Mouse (Mus musculus): ENCODE data around the gene 2700049A03Rik. TPM values are rescaled to one million over a fixed set of nuclear protein-coding genes. Genes with fewer than 3 reads are reported as not detected.

2700049A03Rik gene
- total RNA-seq, 2 experiments from 2014 or later, result 6.6 to 7.5 TPM

DNA sequence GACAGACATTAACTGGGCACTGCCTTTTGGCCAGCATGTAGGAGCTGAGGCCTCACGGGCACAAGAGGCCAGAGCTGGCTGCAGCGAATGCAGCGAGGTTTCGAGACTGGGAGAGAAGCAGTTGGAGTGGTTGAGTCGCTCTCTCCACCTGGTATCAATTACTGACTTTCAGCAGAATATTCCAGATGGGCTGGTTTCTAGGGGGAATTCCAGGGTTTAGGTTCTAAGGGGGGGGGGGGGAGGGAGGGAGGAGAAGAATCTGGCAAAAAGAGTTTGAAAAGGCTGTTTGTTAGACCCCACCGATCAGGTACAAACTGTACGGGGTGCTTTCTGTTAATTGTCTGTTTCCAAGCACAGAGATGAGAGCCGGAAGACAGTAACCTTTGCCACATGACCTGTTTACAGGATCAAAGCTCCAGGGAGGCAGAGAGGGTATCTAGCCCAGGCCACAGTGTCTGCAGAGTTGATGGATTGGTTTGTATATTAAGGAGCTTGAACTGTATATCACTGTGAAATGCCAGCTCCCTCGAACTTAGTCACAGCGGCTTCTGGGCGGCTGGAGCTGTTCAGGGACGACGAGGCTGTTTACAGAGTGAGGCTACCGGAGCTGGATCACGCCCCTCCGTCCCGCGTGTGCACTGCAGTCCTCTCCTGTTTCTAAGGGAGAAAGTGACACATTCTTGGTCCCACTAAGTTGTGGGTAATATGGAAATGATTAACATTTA lies 121.7 kb downstream of the 2700049A03Rik start:
- DNase-seq (ENCODE audit: low spot score in 2 of 2), result no peak

DNA sequence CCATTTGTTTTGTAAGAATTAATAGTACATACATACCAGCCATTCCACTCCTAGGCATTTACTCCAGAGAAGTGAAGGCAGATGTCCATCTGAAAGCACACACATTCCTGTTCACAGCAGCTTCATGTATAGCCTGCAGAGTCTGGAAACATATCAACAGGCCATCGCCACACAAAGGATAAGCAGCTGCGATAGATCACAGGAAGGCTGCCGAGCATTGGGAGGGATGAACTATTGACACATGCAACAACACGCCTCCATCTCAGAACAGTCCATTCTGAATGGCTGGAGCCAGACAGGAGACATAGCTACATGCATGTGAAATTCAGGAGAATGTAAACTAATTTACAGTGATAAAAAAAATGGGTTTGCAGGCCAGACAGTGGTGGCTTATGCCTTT lies 127.6 kb downstream of the 2700049A03Rik start:
- DNase-seq (ENCODE audit: low spot score in 2 of 2), result no peak

DNA sequence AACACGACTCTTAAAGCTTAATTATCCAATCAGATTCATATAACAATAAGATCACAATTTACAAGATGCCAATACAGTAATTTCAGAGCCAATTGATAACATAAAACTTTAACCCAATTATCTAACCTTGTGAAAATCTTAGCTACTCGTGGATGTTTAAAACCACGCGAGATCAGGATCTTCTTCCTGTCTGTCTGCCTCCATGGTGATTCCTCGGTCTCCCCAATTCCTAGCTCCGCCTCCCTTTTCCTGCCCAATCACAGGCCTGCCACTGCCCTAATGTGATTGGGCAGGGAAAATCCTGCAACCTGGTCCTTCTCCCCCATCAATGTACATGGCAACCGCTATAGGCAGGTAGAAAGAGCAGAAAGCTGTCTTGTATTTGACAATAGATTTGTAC lies 132.7 kb downstream of the 2700049A03Rik start:
- no peak for DNase-seq (ENCODE audit: low spot score in 2 of 2)

DNA sequence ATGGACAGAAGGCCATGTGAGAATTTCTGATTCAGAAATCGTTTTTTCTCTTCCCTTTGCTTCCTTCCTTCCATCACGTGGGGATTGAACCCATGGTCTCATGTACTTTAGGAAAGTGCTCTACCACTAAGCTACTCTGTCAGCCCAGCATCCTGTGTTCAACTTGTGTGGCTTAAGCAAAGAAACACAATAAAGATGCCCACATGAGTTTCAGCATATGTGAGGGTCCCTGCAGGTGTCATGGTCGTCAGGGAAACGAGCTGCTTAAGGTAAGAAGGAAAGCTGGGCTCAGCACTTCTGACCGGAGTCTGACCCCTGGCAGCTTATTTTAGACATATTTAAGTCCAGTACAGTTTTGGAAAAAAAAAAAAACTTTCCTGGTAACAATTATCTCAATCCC lies 134.5 kb downstream of the 2700049A03Rik start:
- DNase-seq (ENCODE audit: low spot score in 2 of 2), result no peak

DNA sequence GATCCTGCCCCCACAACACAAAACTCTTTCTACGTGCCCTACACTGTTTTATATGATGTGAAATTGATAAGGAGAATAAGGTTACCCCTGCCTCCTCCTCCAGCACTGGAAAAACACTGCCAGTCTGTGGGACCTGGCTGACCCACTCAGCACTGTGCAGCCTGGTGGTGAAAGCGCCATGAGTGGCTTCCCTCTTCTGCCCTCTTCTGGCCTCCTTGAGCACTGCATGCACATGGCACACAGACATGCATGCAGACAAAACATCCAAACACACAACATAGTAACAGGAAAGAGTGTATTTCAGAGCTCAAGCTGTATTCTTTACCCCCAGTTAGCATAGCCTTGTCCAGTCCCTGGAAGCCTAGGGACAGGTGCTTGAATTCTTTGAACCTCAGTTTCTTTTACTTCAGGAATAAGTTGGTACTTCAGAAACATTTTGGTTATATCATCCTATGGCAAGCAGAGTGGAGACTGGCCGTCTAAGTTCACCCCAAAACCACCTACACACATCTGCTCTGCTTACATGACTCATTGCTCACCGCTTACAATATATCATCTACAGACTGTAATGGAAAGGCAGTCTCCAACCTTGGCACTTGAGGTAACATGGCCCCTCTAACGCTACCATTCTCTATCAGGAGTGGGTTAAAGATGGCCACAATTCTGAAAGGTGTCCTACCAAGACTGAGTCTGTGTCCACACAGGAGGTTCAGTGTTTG lies 138.0 kb downstream of the 2700049A03Rik start:
- DNase-seq (ENCODE audit: low spot score in 2 of 2), result no peak

DNA sequence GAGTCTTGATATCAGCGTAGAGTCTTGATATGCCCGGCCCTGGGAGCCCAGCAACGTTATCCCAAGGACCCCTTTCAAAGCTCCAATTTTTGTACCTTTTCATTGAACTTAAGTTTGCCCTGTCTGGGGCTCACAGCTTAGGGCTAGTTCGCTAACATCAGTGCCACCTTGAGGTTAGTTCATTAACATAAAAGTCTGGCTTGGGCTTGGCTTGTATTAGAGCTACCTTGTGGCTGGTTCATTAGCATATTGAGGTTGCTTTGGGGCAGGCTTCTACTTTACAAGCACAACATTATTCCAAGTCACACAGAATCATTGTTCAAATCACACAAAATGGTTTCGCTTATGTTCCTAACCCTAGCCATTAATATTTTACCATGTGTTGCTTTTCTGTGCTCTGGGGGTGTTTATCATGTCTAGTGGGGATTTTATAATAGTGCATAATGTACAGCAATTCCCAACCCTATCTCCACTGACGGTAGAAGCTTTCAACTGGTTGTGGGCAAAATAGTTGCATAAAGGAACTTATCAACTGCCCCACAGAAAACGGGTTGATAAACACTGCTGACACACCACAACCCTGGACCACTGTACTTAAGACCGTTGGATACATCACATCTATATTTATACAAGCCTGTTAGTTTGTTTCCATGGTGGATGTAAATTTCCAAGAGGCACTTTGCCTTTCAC lies 139.4 kb downstream of the 2700049A03Rik start:
- DNase-seq (ENCODE audit: low spot score in 2 of 2), result no peak

DNA sequence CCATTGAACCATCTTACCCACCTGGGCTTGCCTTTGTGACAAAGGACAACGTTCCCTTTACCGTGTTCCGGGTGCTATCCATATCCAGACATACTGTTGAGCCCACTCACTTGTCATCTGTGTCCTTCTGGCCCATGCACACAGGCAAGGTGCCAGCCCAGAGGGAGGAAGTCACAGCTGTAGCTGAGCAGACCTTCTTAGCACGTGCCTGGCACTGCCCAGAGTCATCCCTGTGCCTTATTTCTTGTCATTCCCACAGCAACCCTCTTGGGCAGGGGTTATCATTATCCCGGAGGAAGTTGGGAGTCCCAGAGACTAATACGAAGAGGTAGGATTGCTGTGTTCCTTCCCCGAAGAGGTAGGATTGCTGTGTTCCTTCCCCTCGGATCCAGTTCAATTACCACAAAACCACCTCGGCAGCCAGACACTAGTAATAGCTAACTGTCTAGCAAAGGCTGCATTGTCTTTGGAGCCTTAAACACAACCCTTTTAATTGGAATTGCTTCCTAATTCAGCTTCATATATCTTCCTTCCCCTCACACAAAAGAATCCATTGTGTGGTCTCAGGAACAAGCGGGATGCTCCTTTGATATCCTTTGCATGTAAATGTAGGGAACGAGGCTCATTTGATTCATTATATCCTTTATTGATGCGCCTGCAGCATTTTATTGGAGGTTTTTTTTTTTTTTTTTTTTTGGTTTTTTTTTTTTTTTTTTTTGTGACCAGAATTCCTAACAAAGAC lies 143.0 kb downstream of the 2700049A03Rik start:
- DNase-seq (ENCODE audit: low spot score in 2 of 2), result no peak

DNA sequence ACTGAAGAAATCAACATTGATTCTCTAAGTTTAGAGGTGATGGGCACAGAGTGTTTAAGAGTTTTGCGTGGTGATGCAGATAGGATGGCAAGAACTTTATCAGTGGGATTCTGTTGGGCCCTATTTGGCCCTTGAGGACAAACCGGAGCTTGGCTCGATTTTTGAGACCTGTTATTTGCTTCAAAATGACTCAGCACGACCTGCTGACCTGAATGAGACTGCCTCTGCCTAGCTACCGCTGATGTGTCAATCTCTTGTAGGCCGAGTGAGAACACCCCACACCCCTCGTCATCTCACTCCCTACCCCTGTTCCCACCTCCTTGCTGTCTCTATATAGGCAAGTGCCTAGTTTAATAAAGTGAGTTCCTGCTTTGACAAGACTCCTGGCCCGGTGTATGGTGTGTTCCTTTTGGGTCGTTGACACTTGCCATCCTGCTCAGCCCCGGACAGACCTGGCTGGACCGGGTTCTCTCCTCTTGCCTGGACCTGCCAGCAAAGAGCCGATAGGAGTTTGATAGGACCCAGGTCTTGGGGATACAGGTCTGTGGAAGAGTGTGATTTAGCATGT lies 144.6 kb downstream of the 2700049A03Rik start:
- no peak for DNase-seq (ENCODE audit: low spot score in 2 of 2)

DNA sequence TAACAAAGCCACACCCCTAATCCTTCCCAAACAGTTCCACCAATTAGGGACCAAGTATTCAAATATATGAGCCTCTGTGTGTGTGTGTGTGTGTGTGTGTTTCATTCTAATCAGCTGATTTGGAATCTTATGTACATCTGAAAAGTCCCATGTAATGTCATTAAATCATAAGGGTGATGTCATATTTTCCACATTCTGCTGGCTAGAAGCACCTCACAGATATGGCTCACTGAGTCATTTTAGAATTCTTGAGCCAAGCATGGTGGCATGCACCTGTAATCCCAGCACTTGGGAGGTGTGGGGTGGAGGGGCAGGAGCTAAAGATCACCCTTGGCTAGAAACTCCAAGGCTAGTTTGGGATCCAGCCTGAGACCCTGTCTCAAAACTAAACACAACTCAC lies 148.8 kb downstream of the 2700049A03Rik start:
- no peak for DNase-seq (ENCODE audit: low spot score in 2 of 2)

DNA sequence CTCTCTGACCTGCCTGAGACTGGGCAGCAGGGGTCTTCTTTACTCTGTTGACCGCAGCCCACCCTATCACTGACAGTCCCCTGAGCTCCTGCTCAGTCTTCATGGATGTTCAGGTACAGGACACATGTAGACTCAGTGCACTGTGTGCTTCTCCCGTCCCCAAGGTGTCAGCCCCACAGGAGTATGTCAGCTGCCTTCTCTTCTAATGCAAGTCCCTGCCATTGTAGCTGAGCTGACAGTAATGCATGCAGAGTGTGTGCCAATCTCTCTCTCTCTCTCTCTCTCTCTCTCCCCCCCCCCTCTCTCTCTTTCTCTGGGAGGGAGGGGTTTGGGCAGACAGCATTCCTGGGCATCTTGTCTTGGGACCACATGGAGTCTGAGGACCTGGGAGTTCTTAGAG lies 153.8 kb downstream of the 2700049A03Rik start:
- DNase-seq (ENCODE audit: low spot score in 2 of 2), result no peak

Other genes starting within 250 kb of the 2700049A03Rik start
- gene Actr10, start 199.0 kb upstream of the 2700049A03Rik start, total RNA-seq (2021), result 100 to 1,000 TPM; 149 to 160 TPM
- gene Psma3, start 162.2 kb upstream of the 2700049A03Rik start, total RNA-seq (2021), result 100 to 1,000 TPM; 185 to 216 TPM
- 10 to 100 TPM; 40.9 to 44.2 TPM for gene Arid4a, start 120.9 kb upstream of the 2700049A03Rik start, total RNA-seq (2021)
- not detected for gene Tomm20l, start 25.4 kb upstream of the 2700049A03Rik start, total RNA-seq (2021)
- 10 to 100 TPM; 50.7 to 58.5 TPM for gene Timm9, start 164 bp upstream of the 2700049A03Rik start, total RNA-seq (2021)
- 1 to 10 TPM; 7.4 to 8.7 TPM for gene Dact1, start 173.0 kb downstream of the 2700049A03Rik start, total RNA-seq (2021)

All from layer of hippocampus, adult 18-20 months (tissue).